Mouse (Mus musculus) c-Kit-positive CD71-negative TER-119-negative erythroid progenitor cells, embryonic 14.5 days (primary cell): Measurements from ENCODE around the gene Hspd1.
"Not testable (repeated sequence)": the region's sequence is repeated elsewhere in the genome, so short reads cannot be mapped to it uniquely, and the experiment has no call there.

Experiments used
- DNase-seq: peaks from one replicate; pipeline ENCODE4 v3.0.0-alpha.2; 2013; ENCODE audit warnings: low read depth

Hspd1 gene

DNA sequence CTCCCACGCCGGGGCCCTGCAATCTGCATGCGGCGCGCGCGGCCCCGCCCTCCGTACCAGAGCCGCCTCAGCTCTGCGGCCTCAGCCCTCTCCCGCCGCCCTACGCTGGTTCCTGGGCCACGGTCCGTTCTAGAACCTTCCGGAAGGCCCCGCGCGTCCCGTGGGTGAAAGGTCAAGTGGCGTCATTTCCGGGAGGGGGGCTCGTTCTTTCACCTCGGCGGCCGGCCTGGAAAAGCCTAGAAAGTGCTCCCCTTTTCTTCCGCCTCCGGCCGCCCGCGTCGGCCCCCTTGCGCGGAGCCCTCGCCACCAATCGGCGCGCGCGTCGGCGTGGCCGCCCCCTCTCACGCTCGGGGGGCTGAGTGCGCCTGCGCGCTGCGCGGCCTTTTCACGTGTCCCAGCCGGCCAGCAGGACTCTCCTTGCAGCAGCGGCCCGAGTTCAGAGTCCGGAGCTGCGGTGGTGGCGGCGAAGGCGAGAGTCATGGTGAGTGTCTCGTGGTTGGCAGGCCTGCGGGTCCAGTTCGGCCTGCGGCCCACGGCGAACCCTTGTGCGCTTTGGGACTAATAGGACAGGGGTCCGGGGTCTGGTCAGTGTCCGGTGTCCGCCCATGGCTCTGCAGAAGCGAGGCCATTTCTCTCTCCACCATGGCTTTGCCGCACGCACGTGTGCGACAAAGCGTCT, at the start of gene Hspd1, which contains the start of gene Hspe1:
Gene Hspd1, minus strand, starts transcription at position 312 of the 679 bp plus-strand sequence.
Gene Hspe1, plus strand, starts transcription at position 201 of the 679 bp plus-strand sequence.
- peak; percentile 99 for DNase-seq

DNA sequence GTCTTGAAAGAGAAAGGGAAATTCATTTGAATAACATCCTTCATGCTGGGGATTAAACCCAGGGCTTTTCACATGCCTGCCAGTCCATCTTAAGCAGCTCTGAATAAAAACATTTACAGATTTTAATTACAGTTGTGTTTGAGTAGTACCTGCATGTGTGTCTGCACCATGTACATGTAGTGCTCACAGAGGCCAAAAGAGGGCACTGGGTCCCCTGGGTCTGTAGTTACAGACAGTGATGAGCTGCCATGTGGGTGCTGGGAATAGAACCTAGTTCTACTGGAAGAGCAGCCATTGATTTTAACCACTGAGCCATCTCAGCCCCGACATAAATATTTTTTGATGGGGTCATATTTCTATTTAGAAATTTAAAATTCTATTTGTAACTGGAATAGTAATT, 47.8 kb upstream of the Hspd1 start:
- no peak for DNase-seq

DNA sequence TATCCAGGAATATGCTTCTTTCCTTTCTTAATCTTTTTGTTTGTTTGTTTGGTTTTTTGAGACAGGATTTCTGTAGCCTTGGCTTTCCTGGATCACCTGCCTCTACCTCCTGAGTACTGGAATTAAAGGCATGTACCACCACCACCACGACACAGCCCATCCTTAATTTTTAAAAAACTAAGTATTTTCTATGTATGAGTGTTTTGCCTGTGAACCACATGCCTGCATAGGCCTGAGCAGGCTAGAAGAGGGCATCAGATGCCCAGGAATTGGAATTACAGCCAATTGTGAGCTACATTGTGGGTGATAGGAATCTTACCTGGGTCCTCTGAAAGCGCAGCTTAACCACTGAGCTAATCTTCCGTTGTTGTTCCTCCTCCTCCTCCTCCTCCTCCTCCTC, 46.3 kb upstream of the Hspd1 start:
- DNase-seq: no peak

DNA sequence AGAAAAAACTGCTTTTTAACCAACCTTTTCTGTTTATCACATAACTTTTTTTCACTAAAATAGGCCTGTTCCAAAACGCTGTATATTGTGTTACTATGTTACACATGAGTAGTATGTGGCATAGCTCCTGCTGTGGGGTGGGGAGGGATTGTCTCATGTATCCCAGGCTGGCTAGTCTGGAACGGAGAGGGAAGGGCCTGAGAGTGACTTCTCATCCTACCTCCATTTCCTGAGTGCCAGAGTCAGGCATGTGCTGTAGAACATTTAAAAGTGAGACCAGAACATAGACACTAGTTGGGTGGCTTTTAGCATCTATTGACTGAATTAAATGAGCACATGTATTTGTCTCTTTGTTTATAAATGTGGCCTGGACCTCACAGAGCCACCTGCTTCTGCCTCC, 45.1 kb upstream of the Hspd1 start:
- no peak for DNase-seq

DNA sequence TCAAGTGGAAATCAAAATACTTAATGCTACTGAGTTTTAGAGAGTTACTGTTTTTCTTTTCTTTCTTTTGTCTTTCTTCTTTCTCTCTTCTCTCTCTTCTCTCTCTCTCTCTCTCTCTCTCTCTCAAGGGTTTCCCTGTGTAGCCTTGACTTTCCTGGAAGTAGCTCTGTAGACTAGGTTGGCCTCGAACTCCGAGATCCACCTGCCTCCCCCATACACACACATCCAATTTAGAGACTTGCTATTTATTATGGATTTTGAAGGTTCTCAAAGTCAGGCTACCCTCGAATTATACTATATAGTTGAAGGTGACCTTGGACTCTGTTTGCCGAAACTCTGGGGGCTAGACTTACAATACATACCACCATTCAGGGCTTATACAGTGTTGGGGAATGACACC, 44.3 kb upstream of the Hspd1 start:
- DNase-seq: no peak

DNA sequence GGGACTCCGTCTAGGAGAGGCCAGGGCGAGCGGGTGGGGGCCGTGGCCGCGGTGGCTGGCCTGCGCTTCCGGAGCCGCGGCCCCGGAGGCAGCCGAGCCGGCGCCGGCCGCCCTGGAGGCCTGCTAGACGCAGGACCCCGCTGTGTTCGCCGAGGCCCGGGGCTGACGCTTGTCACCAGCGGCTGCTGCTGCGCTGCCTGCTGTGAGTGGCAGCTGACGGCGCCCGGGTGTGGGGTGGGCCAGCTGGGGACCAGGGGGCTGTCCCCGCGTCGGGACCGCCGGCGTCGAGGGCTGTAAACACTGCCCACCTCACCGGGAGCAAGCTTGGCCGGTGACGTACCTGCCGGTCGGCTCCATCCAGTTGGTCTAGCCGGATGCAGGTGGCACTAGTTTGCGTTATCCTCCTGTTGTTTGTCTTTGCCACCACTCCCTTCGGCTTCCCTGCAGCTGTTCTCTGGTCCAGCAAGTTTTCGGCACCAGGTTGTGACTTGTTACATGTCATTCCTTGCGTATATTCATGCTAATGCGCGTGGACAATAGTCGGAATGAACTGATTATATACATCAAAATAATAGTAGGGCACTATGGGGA, 43.5 kb upstream of the Hspd1 start:
- DNase-seq: no peak

DNA sequence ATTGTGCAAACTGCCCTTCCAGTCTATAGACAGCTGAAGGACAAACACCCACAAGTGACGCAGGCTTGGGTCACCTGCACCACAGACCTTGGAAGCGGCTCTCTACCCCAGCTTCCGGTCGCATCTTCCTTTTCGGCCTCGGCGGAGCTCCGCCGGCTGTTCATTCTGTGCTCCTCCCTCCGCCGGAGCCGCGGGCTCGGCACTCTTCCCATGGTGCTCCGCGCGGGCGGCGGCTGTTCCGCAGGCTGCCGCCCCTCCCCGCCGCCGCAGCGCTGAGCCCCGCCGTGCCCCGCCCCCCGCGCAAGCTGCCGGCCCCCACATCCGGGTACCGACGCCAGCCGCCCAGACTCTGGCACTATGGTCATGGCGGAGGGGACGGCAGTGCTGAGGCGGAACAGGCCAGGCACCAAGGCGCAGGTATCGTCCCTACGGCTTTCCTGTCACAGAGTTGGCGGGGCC, 42.9 kb upstream of the Hspd1 start, which contains the start of gene Mob4:
Gene Mob4, plus strand, starts transcription at position 289 of the 459 bp plus-strand sequence.
- DNase-seq: peak; percentile 80

DNA sequence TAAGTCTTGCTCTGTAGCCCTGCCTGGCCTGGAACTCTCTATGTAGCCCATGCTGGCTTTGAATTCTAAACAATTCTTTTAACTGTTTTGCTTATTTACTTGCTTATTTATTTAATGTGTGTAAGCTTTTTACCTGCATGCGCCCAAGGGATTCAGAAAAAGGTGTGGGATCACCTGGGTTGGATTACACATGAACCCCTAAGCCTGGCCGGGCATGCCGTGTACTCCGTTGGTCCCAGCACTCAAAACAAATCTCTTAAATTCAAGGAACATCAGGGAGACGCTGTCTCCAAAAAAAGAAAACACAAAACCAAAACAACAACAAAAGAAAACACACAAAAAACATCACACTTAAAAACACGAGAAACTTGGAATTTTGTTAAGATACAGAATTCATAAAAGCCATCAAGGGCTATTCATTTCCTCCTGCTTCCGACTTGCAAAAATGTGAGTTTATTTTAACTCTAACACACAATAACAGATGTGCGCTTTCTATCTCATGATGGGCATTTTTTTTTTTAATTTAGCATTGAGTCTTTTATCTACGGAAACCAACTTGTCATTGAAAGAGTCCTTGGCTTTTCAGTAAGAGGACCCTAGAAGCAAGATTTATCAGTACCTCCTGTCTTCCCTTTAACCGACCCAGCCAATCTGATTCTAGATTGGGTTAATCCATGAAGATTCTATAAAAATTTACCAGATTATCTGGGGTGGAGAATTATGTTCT, 42.3 kb upstream of the Hspd1 start:
- no peak for DNase-seq

DNA sequence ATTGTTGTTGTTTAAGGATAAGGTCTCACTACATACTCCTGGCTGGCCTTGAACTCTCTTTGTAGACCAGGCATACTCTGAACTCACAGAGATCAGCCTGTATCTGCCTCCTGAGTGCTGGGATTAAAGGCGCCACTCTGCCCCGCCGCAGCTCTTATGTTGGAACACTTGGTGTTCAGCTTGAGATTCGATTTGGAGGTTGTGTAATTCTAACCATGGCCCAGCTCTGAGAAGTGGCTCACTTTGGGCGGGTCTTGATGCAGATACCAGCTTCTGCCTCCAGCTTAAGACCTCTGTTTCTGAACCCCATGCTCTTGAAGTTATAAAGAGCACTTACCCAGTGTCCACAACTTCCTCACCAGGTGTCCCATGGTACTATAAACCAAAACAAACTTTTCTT, 41.7 kb upstream of the Hspd1 start:
- no peak for DNase-seq

DNA sequence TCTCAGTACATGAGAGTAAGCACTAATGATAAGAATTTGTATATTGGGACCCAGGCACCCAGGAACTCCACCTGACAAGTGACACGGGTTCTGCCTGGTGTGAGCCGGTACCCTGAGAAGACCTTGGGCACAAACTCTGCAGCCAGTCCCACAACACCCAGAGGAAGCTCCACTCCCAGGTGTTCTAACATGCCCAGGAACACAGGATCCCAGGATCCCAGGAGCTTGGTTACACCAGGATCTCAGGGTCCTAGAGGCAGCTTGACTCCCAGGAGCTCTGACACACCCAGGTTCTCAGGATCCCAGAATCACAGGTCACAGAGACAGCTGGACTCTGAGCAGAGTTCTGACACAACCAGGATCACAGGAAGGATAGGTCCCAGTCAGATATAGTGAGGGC, 36.1 kb upstream of the Hspd1 start:
- not testable (repeated sequence) for DNase-seq

DNA sequence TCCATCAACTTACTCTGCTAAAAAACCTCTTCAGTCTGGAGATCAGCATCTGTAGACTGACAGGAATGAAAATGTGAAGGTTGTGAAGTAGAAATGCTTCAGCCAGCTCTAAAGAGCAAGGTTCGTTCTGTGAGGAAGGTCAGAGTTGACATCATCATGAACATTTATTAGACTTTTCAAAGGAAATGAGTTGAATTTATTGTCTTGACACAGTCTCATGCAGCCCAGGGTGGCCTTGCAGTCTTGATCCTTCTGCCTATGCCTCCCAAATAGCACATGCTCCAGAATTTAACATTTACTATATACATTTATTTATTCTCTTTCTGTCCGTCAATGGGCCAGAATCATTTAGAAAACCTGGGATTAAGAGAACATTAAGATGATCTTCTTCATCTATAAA, 35.5 kb upstream of the Hspd1 start:
- no peak for DNase-seq

DNA sequence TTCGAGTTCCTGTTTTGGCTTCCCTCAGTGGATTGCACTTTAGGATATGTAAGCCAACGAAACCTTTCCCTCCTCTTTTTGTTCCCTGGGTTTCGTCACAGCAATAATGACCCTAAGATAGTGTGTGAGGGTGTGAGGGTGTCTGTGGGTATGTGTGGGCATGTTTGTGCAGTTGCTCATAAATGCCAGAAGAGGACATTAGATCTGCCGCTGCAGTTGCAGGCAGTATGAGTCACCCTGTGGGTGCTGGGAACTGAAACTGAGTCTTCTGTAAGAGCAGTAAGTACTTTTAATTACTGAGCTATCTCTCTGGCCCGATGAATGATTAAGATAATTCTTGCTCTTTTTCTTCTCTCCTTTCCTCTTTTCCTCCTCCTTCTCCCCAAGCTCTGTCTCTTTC, 35.0 kb upstream of the Hspd1 start:
- no peak for DNase-seq

DNA sequence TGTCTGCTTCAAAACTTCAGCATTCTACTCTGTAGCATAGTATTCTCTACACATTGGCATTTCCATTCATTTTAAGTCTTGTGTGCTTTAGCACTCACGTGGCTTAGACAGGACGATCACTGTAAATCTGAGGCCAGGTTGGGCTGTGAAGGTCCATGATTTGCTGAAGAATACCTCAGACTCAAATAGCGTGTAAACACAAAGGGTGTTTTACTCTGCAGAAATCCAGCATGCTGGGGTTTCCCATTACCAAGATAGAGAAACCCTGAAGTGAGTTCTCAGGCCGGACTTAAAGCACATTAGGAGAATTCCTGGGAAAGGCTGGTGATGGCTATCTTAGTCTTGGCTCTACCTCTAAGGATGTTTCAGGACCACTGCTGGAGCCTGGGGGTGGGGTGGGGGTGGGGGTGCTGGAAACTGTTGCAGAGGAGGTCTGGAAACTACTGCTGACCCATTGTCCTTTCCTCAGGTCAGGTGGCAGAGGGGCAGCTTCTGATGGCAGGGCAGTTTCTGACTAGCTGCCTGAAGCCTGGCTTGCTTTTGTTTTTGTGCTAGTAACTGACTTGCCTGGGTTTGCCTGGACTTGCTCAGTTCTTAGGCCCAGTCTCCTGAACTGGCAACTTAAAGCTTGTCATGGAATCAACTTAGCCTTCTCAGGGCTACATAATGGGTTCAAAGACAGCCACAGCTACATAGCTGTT, 21.2 kb upstream of the Hspd1 start:
- DNase-seq: no peak

DNA sequence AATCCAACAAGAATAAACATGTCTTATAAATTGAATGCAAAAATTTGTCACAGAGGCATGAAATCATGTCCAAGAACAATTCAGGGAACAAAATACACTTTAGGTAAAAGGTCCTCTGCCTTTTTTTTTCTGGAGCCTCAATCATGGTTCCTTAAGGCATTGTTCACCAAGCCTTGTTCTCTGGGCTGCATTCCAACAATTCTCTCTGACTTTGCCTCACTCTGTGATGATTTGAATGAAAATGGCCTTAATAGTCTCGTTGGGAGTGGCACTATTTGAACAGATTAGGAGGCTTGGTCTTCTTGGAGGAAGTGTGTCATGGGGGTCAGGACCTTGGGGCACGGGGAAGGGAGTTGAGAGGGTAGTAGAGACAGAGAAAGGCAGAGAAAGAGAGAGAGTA, 20.4 kb upstream of the Hspd1 start:
- no peak for DNase-seq

DNA sequence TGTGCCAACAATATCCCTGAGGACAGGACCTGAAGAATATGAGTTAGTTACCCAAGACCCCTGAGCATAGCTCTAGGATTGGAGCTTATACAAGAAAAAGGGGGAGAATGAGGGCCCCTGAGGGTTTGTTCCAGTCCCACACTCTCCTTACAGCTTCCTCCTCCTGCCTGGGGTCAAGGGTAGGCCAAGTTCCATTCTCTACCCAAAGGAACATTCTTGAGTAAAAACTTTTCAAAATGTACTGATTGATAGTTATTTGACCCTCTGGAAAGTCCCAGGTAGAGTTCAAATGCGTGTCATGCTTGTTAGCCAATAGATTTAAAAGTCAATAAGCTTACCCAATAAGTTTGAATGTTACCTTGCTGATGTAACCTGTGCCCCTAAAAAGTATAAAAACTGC, 19.6 kb upstream of the Hspd1 start:
- DNase-seq: no peak

DNA sequence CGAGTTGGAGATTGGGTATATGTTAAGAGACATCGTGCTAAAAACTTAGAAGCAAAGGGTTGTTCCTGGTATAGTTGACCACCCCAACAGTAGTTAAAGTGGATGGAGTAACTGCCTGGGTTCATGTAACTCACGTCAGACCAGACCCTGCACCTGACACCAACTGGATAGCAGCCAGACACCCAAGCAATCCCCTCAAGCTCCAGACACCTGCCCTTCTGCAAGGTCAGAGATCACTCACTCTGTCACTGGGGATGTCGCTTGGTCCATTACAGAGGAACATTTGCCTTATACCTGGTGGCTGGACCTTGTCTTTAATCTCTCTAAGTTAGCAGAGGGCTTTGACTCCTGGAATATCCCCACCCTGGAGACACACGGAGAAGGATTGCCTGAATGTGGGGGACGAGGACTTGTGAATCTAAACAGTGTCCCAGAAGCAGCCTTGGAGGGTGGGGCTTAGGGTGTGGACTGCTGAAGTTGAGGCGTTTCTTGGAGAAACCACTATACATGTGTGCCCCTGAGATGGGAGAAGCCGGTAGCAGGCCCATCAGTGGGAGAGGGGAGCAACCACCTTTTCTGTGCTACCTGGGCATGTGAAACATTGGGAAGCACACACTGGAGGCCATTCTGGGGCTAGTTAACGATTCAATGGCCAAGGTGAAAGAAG, 19.0 kb upstream of the Hspd1 start:
- no peak for DNase-seq

DNA sequence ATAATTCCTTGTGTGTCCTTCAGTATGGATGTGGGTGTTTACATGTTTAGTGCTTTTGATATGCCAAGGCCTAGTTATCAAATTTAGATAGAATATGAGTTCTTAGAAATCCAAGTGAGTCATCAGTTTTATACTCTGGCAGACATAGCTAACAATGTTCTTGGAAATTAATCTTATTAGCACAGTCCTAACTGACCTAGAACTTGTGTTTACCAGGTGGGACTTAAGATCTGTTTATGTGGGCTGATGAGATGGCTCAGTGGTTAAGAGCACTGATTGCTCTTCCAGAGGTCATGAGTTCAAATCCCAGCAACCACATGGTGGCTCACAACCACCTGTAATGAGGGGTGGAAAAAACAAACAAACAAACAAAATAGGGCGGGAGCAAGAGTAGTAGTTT, 4.4 kb upstream of the Hspd1 start:
- DNase-seq: no peak

DNA sequence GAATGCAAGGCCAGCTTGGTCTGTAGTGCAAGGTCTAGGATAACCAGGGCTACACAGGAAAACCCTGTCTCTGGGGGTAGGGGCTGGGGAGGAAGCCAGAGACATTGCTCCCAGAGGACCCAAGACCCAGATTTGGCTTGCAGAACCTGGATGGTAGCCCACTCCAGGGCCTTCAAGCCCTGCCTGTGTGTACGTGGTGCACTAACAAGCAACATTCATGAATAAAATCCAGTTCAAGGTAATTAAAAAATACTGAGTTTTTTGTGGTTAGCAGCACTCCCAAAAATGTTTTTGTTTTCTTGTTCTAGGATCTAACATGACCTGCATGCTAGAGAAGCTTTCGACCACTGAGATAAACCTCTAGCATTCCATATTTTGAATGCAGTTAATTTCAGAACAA, 4.0 kb upstream of the Hspd1 start:
- DNase-seq: no peak

DNA sequence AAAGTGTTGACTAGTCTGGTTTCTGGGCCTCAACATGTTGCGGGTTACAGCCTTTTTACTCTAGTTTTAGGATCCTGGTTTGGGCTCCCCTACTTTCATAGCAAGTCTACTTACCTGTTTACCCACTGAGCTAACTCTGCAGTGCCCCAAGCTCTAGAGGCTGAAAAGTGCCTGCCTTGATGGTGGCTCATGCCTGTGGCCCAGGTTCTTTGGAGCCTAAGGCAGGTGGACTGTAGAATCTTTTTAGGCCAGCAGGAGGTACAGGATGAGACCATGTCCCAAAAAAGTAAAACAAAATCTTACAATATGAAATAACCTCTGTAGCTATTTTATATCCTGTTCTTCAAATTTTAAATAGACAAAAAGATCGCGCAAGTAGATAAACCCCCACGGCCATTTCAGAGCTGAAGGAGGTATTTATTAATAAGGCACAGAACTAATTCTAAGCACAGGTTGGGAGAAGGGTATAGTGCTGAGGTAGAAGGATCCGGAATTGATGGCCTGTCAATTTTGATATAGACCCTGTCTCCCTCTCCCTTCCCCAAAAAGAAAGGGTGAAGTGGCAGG, 1.5 kb upstream of the Hspd1 start:
- DNase-seq: no peak

DNA sequence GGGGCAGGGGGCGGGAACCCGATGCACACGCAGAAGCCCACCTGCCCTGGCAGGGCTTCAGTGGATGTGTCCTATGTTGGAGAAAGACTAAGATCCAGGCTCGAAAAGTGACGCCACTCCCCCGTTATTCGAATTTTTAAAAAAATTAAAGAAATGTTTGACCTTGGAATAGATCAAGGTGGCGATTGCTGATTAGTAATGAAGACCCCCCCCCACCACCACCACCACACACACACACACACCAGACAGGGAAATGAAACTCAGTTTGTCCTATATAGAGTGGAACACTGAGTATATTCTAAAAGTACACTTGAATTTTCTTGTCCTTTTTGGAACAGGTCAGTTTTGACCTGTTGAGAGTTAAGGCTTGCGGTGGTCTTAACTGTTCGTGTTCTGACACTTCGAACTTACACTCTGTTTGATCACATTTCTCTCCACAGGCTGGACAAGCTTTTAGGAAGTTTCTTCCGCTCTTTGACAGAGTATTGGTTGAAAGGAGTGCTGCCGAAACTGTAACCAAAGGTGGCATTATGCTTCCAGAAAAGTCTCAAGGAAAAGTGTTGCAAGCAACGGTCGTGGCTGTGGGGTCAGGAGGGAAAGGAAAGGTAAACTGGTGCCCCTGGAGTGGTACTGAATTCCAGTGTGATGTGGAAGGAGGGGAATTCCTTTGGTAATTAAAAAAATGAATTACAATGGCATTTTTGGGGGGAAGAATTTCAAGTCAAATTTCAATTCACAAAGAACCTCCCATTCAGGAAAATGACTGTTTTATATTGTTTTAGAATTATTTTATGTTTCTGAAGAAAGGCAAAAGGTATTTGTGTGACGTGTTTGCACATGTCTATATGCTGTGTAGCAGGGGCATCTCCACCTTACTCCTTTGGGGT, 811 bp upstream of the Hspd1 start:
- no peak for DNase-seq
